Mouse (Mus musculus) adrenal gland, adult 18-20 months (tissue): Measurements from ENCODE around the gene Cct8. TPM values are rescaled to one million over a fixed set of nuclear protein-coding genes. Genes with fewer than 3 reads are reported as not detected.
"Not testable (repeated sequence)": the region's sequence is repeated elsewhere in the genome, so short reads cannot be mapped to it uniquely, and the experiment has no call there.

Experiments used
- DNase-seq, 2 experiments: peaks; one replicate each; pipeline ENCODE4 v3.0.0; 2021 to 2022; ENCODE audit warnings: low spot score in 2 of 2
- long read RNA-seq, 2 experiments: library from polyadenylated mRNA; stranded (forward); transcript quantifications; one replicate each; pipeline ENCODE4 v2.0.0; 2021
- total RNA-seq, 2 experiments: library from RNA; stranded (reverse); gene quantifications; 1 replicate in 1 of 2; 2 replicates in 1 of 2; pipeline ENCODE4 v1.2.3; 2021

Gene Cct8
- 100 to 1,000 TPM; 220 to 229 TPM for total RNA-seq
- long read RNA-seq, experiment 1, transcript Cct8-201 (15 exons, 2,394 nt), result major isoform, 166 of 178 reads
- long read RNA-seq, experiment 1, partial matches to known transcripts, result 4 of 178 reads
- long read RNA-seq, experiment 1, other reads (novel, unspliced or antisense), result 8 of 178 reads
- long read RNA-seq, experiment 2, transcript Cct8-201 (15 exons, 2,394 nt), result major isoform, 494 of 524 reads
- long read RNA-seq, experiment 2, partial matches to known transcripts, result 9 of 524 reads
- long read RNA-seq, experiment 2, other reads (novel, unspliced or antisense), result 21 of 524 reads

- DNase-seq, result peak; percentile 92 to 97
These were observed at the start of gene Cct8 for GRCm38 (mm10) chr16:87495716-87496447. TSS of gene Cct8 (minus strand) at chr16:87495873.

- DNase-seq, result no peak
These were observed 33.1 kb upstream of the Cct8 start for GRCm38 (mm10) chr16:87528755-87529154.

- no peak for DNase-seq
These were observed 32.0 kb upstream of the Cct8 start for GRCm38 (mm10) chr16:87527553-87528249.

GRCm38 (mm10) chr16:87524228-87524627, 28.6 kb upstream of the Cct8 start:
- no peak for DNase-seq

- no peak for DNase-seq
These were observed 16.7 kb upstream of the Cct8 start for GRCm38 (mm10) chr16:87512331-87512730.

- no peak for DNase-seq
These were observed 16.0 kb upstream of the Cct8 start for GRCm38 (mm10) chr16:87511706-87512105.

- DNase-seq, result no peak
These were observed 5.8 kb upstream of the Cct8 start for GRCm38 (mm10) chr16:87501304-87502078.

- no peak for DNase-seq
These were observed 3.9 kb upstream of the Cct8 start for GRCm38 (mm10) chr16:87499556-87499955.

GRCm38 (mm10) chr16:87497171-87497570, 1.5 kb upstream of the Cct8 start:
- no peak for DNase-seq

- DNase-seq, result no peak
These were observed 1.1 kb upstream of the Cct8 start for GRCm38 (mm10) chr16:87496728-87497127.

- DNase-seq, result peak in 1 of 2 experiments; percentile 26
These were observed 568 bp downstream of the Cct8 start for GRCm38 (mm10) chr16:87494955-87495655.

GRCm38 (mm10) chr16:87492191-87492792, 3.4 kb downstream of the Cct8 start:
- not testable (repeated sequence) for DNase-seq

- no peak for DNase-seq
These were observed 7.1 kb downstream of the Cct8 start for GRCm38 (mm10) chr16:87488605-87489004.

- no peak for DNase-seq
These were observed 8.9 kb downstream of the Cct8 start for GRCm38 (mm10) chr16:87486739-87487138.

- no peak for DNase-seq
These were observed 11.3 kb downstream of the Cct8 start for GRCm38 (mm10) chr16:87484367-87484766.

- no peak for DNase-seq
These were observed 25.1 kb downstream of the Cct8 start for GRCm38 (mm10) chr16:87470579-87470978.

- no peak for DNase-seq
These were observed 36.9 kb downstream of the Cct8 start for GRCm38 (mm10) chr16:87458752-87459151.

- DNase-seq, result no peak
These were observed 40.5 kb downstream of the Cct8 start for GRCm38 (mm10) chr16:87455180-87455611.

GRCm38 (mm10) chr16:87454419-87455179, 41.1 kb downstream of the Cct8 start, which contains the start of gene Usp16:
TSS of gene Usp16 (plus strand) at chr16:87454703.
- peak; percentile 94 to 96 for DNase-seq
